Comparison of ENCODE assay signal across 20 mouse cellular contexts in the genomic region with DNA sequence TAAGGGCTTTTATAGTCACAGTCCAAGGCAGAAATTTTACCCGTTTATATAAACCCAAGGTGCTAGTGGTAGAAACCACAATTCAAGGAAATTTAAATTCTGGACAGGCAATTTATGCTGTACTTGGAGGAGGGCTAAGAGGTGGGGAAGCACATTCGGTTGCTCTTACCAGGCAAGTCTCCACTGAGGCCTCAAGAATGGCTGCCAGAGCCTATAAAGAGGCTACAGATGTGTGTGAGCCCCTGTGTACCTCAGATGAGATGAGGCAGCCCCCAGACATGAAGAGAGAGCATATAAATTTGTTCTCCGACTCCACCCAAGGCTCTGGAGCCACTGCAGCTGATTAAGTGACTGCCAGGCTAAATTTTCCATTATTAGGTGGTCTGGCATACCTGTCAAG. TPM values are rescaled to one million over a fixed set of nuclear protein-coding genes. Genes with fewer than 3 reads are reported as not detected.
"Had no signal": no experiment of that assay in that cellular context is flagged by ENCODE, and none has a peak within 500 bp of the region (broad histone marks: within the 10 kb centered on the region; RNA-seq: fewer than 3 reads in every experiment).

No protein-coding gene starts in this region.

- ATAC-seq: midbrain, embryonic 13.5 days; midbrain, embryonic 15.5 days had no signal

- H3K36me3 ChIP-seq: midbrain, embryonic 13.5 days; midbrain, embryonic 15.5 days; neural tube, embryonic 12.5 days; stomach, embryonic 15.5 days had no signal

- H3K9ac ChIP-seq: liver, embryonic 14.5 days; lung, embryonic 14.5 days; midbrain, embryonic 13.5 days; midbrain, embryonic 15.5 days; neural tube, embryonic 12.5 days; stomach, embryonic 15.5 days had no signal

- DNase-seq: lung, adult 18-20 months; lung, embryonic 14.5 days; lung, postnatal 4 days; retina, postnatal 1 day; right cerebral cortex, adult 18-20 months; right cerebral cortex, postnatal 25 days; right cerebral cortex, postnatal 4 days; thymus, adult 2 months; thymus, postnatal 25 days had no signal

- H3K27ac ChIP-seq: liver, embryonic 14.5 days; midbrain, embryonic 13.5 days; midbrain, embryonic 15.5 days; neural tube, embryonic 12.5 days; stomach, embryonic 15.5 days; stomach, postnatal 0 days had no signal

- H3K4me3 ChIP-seq: midbrain, embryonic 13.5 days; midbrain, embryonic 15.5 days; neural tube, embryonic 12.5 days; stomach, embryonic 15.5 days had no signal

- H3K4me2 ChIP-seq: lung, embryonic 14.5 days; midbrain, embryonic 11.5 days; midbrain, embryonic 13.5 days; midbrain, embryonic 15.5 days; neural tube, embryonic 12.5 days; stomach, embryonic 15.5 days had no signal

- H3K4me1 ChIP-seq: midbrain, embryonic 13.5 days; midbrain, embryonic 15.5 days; neural tube, embryonic 12.5 days; stomach, embryonic 15.5 days had no signal

- H3K9me3 ChIP-seq: midbrain, embryonic 13.5 days; midbrain, embryonic 15.5 days; neural tube, embryonic 12.5 days; stomach, embryonic 15.5 days had no signal

- H3K27me3 ChIP-seq: midbrain, embryonic 13.5 days; midbrain, embryonic 15.5 days; neural tube, embryonic 12.5 days; stomach, embryonic 15.5 days had no signal

RNA-seq across cellular contexts. Expression of a gene that starts 42.4 kb away (rescaled TPM):
- total RNA-seq: megakaryocyte, adult 5-6 weeks; neutrophil, adult 5-6 weeks had no signal
- polyA plus RNA-seq: small intestine, adult 2 months; spleen, adult 2 months; stomach, postnatal 0 days had no signal
